Mouse (Mus musculus) megakaryocyte, adult 5-6 weeks (primary cell): Measurements from ENCODE around the gene Nostrin. TPM values are rescaled to one million over a fixed set of nuclear protein-coding genes. Genes with fewer than 3 reads are reported as not detected.
A peak's percentile ranks its signal among the peaks of the same experiment; 100 is the strongest.

Source experiments
- ATAC-seq: 2 replicates; pipeline ENCODE4 v1.8.0; 2016; ENCODE audit warnings: mild to moderate bottlenecking, inconsistent platforms; ENCODE audit not compliant: poor library complexity, severe bottlenecking
- total RNA-seq, 2 experiments: library from RNA; stranded (forward) in 1 of 2; stranded (reverse) in 1 of 2; fragments of 153-499, 151-499 nt in 1 of 2; fragments of 221-1000, 200-1000 nt in 1 of 2; gene quantifications; 2 replicates each; pipeline versions ENCODE4 v1.2.3 to v1.2.4; 2015 to 2017

The Nostrin gene
- total RNA-seq, 2 experiments from 2014 or later: 24.3 to 25.1 TPM

- ATAC-seq: peak; percentile 43; the same call in 1 of the 2 replicates
These were observed 7.3 kb upstream of the Nostrin start for GRCm38 (mm10) chr2:69128321-69128720.

DNA sequence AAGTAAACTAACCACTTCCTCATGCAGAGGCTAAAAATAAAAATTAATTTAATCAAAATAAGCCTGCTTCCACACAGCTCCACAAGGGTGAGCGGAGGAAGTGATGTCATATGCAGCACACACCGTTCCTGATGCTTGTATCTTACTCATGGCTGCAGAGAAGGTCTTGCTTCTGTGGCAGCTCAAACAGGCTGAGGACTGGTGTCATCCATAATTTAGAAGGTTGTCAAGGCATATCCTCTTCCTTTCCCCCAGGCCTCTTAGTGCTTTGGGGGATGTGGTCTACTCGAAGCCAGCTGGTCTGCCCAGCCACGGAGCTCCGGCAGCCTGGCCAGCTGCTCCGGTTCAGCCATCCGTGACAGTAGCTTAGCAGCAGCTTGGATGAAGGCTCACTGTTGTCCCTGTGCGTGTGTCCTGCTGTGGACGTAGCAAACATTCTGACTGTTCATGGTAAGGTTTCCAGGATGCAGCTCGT lies 6.6 kb upstream of the Nostrin start:
- peak; percentile 80 for ATAC-seq

GRCm38 (mm10) chr2:69129425-69130210 lies 6.0 kb upstream of the Nostrin start:
- no peak for ATAC-seq

DNA sequence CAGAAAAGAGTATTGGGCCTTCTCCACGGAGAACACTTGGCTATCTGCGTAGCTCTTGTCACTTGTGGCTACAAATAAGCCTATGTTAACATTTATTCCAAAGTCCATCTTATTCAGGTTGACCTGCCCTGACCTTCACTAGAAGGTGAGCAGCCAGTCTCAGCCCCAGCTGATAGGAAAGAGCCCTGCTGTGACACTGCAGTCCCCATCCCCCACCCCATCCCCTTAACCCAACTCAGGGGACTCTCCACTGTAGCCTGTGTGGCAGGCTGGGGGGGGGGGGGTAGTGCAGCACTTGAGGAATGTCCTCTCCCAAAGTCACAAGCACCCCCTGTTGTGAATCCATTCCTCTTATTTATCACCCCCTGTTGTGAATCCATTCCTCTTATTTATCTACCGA lies 3.6 kb upstream of the Nostrin start:
- no peak for ATAC-seq

GRCm38 (mm10) chr2:69132488-69133040 lies 3.0 kb upstream of the Nostrin start:
- no peak for ATAC-seq

GRCm38 (mm10) chr2:69134186-69134585 lies 1.4 kb upstream of the Nostrin start:
- no peak for ATAC-seq

DNA sequence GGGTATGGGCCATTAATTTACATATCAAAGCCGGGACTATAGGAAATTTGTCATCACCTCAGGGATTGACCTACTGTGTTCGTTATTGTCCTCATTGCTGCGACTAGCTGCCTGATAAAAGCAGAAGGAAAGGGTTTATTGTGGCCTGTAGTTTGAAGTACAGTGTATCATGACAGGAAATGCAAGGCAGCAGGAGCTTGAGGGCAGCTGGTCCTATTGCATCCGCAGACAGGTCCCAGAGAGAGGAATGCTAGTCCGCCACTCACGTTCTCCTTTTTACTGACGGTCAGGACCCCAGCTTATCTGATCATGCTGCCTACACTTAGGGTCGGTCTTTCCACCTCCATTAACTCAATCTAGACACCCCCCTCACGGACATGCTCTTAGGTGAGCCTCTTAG lies 663 bp upstream of the Nostrin start:
- ATAC-seq: peak; percentile 25

DNA sequence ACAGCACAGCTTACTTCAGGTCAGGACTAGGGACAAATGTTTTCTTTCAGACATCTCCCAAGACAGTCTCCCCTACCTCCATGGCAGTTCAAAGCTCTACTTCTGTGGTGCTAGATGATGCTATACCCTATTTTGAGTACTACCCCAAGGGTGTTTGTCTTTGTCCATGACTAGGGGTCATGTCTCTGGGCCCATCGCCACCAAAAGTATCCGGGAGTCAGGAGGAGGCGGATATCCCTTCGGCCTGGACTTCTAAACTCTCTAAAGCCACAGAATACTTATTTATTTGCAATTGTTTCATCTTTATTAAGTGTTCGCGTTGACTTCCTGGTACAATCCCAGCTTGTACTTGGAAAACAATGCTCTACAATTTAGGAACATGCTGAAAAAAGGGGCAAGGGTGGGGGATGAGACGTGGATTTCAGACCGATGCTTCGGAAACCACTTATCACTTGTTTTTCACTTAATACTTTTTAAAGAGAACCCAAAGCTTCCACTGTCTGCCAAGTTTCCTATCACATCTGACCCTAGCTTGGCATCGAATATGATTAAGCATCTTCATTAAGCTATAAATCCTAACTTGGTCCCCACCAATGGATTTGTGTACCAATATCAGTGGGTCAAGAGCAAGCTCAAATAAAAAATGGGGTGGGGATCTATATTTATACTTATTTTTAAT lies 1.9 kb downstream of the Nostrin start:
- ATAC-seq: no peak

DNA sequence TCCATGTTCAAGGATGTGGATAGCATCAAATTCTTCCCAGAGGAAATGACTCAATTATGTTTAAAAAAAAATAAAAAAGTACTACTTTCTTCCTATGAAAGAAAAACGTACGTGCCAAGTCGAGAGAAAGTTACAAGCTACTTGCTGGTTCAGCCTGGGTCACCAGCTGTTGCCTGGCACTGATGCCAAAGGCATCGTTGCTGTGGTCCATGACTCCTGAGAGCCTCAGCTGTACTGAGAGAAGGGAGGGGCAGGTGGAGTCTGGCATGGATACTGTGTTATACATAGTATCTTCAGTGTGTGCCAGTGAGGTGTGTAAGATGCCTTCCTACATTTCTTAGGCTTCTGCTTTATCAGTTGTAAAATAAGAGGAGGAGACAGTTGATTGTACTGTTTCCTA lies 3.2 kb downstream of the Nostrin start:
- ATAC-seq: no peak

DNA sequence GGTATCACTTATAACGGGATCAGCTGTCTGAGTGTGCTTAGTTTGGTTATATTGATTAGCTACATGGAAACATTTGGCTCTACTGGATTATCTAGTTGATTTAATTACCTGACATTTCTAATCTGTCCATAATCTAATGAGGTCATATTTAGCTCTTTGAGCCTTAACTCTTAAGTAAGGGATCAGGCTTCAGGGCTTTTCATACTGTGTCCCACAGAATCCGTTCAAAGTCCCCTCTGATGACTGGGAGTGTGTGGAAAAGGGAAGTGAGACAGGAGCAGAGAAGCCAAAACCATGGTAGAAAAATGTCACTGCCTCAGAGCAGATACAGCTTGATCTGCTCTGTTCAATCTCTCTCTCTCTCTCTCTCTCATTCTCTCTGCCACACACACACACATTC lies 4.6 kb downstream of the Nostrin start:
- ATAC-seq: no peak

DNA sequence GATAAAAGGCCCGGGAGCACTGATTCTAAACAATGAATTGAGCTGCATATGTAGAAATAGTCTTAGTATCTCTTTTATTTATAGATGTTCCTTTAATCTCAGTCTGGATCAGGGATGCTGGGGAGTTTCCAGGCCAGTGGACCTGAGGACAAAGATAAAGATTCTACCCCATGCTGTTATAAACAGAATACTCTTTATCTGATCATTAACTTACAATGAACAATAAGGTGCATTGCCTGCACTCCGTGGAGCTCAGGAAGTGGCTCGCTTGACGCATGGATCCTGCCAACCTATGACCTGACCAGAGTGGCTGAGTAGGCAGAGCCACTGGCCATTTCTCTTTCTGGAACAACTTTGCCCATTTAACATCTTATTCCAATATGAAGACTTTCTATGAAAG lies 5.2 kb downstream of the Nostrin start:
- no peak for ATAC-seq

- no peak for ATAC-seq
These were observed 13.1 kb downstream of the Nostrin start for GRCm38 (mm10) chr2:69148691-69149090.

DNA sequence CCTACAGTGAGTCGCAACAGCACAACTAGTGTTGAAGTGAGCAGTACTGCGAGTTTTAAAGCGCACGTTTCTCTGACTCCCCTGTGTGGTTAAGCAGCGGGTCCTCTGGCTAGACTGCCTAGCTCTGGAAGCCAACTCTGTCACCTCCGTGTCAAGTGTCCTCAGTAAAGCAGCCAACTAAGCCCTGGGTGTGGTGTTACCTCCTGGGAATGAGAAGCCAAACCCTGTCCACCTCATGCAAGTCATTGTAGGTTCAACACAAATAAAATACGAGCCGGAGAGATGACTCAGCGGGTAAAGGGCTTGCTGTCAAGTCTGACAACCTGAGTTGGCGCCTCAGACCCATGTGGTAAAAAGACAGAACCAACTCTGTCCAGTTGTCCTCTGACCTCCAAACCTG lies 13.6 kb downstream of the Nostrin start:
- ATAC-seq: no peak

DNA sequence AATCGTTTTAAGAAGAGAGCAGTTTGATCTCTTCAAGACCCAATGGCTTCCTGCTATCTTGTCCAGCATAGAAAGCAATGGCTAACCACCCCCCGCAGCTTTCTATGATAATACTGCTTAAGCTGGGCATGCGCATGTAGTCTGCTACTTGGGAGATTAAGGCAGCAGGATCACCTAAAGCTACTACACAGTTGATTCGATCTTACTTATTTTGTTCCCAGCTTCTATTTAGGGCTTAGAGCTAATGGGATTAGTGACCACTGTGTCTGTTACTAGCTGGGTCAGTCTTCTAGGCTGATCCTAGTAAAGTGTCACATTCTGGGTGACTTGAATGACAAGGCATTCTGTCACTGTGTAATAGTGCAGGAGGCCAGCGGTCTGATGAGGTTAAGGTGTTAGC lies 15.2 kb downstream of the Nostrin start:
- ATAC-seq: no peak

DNA sequence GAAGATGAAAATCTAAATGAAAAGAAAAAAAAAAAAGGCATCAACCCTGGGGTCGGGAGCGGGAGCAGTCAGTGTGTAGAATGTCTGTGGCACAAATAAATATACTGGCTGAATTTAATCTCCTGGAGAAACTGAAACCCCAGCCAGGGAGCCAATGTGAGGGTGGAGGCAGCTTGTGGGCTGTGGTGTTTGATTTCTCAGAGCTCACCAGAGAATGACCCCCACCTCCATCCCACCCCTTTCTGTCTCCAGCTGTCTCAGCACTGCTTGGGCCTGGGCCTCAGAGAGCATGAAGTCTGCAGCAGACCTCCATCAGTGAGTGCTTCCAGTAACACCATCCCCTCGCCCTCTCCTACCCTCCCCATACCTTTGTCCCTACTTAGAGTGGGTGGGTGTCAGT lies 20.3 kb downstream of the Nostrin start:
- no peak for ATAC-seq

GRCm38 (mm10) chr2:69156283-69156682 lies 20.7 kb downstream of the Nostrin start:
- ATAC-seq: no peak

DNA sequence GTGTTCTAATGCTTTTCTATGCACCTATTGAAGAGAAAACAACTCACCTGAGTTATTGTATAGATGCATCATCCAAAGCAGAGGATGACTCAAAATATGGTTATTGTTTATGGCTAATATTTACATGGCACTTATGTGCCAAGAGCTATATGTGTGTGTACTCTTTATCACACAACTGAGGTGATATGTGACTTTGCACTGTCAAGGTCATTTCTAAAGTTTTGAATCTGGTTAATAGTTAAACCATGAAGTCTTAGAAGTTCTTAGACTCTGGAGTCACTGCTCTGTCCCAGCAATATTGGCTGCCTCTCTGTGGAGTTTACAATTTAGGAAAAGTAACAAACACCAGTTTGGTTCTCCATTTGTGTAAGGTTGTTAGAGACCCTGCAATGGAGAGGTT lies 23.3 kb downstream of the Nostrin start:
- no peak for ATAC-seq

DNA sequence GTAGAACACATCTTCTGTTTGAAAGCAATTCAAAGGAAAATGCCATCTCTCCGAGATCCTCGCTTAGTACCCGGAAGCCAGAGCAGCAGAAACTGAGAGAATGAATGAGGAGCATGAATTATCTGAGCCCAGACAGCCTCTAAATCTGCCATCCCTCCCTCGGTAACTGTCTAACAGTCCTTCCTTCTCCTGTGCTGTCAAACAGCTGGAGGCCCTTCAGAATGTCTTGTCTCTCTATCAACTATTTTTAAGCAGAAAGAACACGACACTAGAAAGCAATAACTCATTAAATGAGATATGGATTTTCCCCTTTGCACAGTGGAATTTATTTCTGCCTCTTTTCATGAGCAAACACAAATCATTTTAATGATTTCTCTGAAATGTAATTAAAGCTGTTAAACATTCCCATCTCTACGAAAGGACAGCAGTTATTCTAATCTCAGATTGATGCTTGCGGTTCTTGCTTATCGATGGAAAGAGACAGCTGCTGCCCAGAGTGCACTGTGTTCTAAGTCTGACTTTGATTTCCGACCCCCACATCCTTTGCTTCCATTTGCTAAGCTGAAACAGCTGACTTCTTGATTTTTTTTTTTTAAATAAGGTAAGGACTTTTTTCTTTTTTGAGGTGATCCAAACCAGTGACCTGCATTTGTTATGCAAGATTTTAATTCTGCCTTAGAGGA lies 34.9 kb downstream of the Nostrin start:
- no peak for ATAC-seq

DNA sequence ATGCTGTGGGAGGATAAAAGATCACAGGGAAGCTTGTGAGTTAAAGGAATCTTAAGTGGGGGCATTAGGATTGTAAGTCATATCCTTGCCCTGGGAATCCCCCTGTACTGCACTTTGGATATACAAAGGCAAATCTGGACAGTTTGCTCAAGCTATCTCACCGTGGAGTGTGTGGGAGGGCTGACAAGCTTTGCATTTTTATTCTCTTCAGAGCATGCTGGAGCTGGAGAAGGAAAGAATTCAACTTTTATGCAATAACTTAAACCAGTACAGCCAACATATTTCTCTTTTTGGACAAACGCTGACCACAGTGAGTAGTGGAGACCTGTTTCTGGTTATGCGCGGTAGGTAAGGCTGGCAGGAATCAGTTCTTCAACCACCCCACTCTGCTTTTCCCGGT lies 39.7 kb downstream of the Nostrin start:
- no peak for ATAC-seq

GRCm38 (mm10) chr2:69179721-69180120 lies 44.1 kb downstream of the Nostrin start:
- no peak for ATAC-seq

DNA sequence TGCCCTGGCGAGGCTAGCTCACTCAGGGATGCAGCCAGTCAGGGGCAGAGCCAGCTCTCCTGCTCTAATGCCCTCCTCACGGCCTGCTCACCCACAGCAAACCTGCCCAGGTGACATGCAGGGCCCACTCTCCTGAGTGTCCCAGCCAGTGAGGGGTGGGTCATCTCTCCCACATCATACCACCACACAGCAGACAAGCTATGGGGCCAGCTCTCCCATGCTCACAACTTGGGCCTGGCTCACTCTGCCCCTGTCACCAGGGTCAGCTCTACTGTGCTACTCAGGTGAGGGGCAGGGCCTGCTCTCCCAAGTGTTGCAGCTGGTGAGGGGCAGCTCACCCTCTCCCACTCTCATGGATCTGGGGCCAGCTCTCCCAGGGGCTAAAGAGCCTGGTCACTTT lies 52.4 kb downstream of the Nostrin start:
- ATAC-seq: no peak
